Mouse (Mus musculus) lung, embryonic 16.5 days (tissue): ENCODE data around the gene Sema4f. TPM values are rescaled to one million over a fixed set of nuclear protein-coding genes. Genes with fewer than 3 reads are reported as not detected.
A peak's percentile ranks its signal among the peaks of the same experiment; 100 is the strongest.

Experiments
- ATAC-seq: fragments of 200-750 bp; cut with Nextera tagmentation; 2 replicates; pipeline ENCODE4 v1.8.0; 2017; ENCODE audit warnings: low read depth, mild to moderate bottlenecking, moderate library complexity
- H3K27ac ChIP-seq: fragments of 300-500 bp; sonication (generic); 2 replicates; pipeline ENCODE4 v1.5.1; 2014; ENCODE audit warnings: mild to moderate bottlenecking, control low read depth, low read length
- H3K27me3 ChIP-seq: fragments of 300-500 bp; sonication (generic); 2 replicates; pipeline ENCODE4 v1.6.1; 2014; ENCODE audit warnings: low read depth, low read length, mixed read lengths; ENCODE audit not compliant: control insufficient read depth, insufficient read depth
- H3K36me3 ChIP-seq: fragments of 300-500 bp; sonication (generic); 2 replicates; pipeline ENCODE4 v1.6.1; 2014; ENCODE audit warnings: low read length; ENCODE audit not compliant: control insufficient read depth, insufficient read depth
- H3K4me1 ChIP-seq: fragments of 300-500 bp; sonication (generic); replicated peaks from 2 replicates; pipeline ENCODE4 v1.6.1; 2014; ENCODE audit warnings: low read length, mixed read lengths; ENCODE audit not compliant: control insufficient read depth, insufficient read depth
- H3K4me2 ChIP-seq: fragments of 300-500 bp; sonication (generic); 2 replicates; pipeline ENCODE4 v1.6.1; 2014; ENCODE audit warnings: low read depth, low read length, control low read depth
- H3K4me3 ChIP-seq: fragments of 300-500 bp; sonication (generic); 2 replicates; pipeline ENCODE4 v1.5.1; 2014; ENCODE audit warnings: mild to moderate bottlenecking, low read length, control low read depth
- H3K9ac ChIP-seq: fragments of 300-500 bp; sonication (generic); 2 replicates; pipeline ENCODE4 v1.6.1; 2014; ENCODE audit warnings: low read length, control low read depth
- H3K9me3 ChIP-seq: fragments of 300-500 bp; sonication (generic); 2 replicates; pipeline ENCODE4 v1.6.1; 2016; ENCODE audit warnings: low read length; ENCODE audit not compliant: control insufficient read depth
- WGBS: fragments of 180-500 bp; shearing (Covaris S2); extraction: QIAGEN DNeasy Blood & Tissue Kit; methylation state at CpG from one replicate; pipeline ENCODE4 v1.1.7; 2014; 5-methylcytosine and 5-hydroxymethylcytosine counted together
- polyA plus RNA-seq: library from polyadenylated mRNA; unstranded; fragments of >200 nt; fragmentation: Nextera tagmentation; extraction: Ambion mirVana; gene quantifications from 2 replicates; pipeline ENCODE4 v1.2.1, GENCODE M21; 2015

The Sema4f gene
- polyA plus RNA-seq, 1 experiment from 2014 or later, result 14.5 TPM

- Histone ChIP-seq H3K9me3 (no peaks in the 10 kb centered on the region), H3K4me1 (no peaks in the 10 kb centered on the region), H3K36me3 (no peaks in the 10 kb centered on the region), H3K4me3 (no peak overlapping the region), H3K9ac (no peak overlapping the region), H3K27me3 (no peaks in the 10 kb centered on the region), H3K4me2 (no peak overlapping the region), H3K27ac (no peak overlapping the region)
- WGBS, result 36% methylated on average over 3 of the region's 3 CpGs
- no peak for ATAC-seq
Observed at GRCm38 (mm10) chr6:82884570-82884969, 55.0 kb downstream of the Sema4f start.

GRCm38 (mm10) chr6:82881485-82882096 is 58.0 kb downstream of the Sema4f start:
- peak; percentile 70 for ATAC-seq
- Histone ChIP-seq H3K4me1 (no peaks in the 10 kb centered on the region), H3K4me3 (no peak overlapping the region), H3K9ac (0 out of 2 replicates have a peak overlapping the region, but pooled peaks have one; percentile 42), H3K9me3 (no peaks in the 10 kb centered on the region), H3K4me2 (peak overlapping the region; percentile 41; the same call in 1 of the 2 replicates), H3K27me3 (no peaks in the 10 kb centered on the region), H3K36me3 (no peaks in the 10 kb centered on the region), H3K27ac (no peak overlapping the region)
- WGBS, result 33% methylated on average over 21 of the region's 21 CpGs

- Histone ChIP-seq H3K4me2 (no peak overlapping the region), H3K27me3 (no peaks in the 10 kb centered on the region), H3K27ac (no peak overlapping the region), H3K9me3 (no peaks in the 10 kb centered on the region), H3K4me3 (no peak overlapping the region), H3K36me3 (no peaks in the 10 kb centered on the region), H3K9ac (no peak overlapping the region), H3K4me1 (no peaks in the 10 kb centered on the region)
- 83% methylated on average over 3 of the region's 3 CpGs for whole genome bisulfite sequencing
- ATAC-seq, result no peak
Observed at GRCm38 (mm10) chr6:82880807-82881206, 58.8 kb downstream of the Sema4f start.

- H3K4me2 ChIP-seq, result no peak overlapping the region
- WGBS, result 45% methylated on average over 11 of the region's 11 CpGs
- H3K27ac ChIP-seq, result no peak overlapping the region
- ATAC-seq, result no peak
- H3K4me1 ChIP-seq, result no peaks in the 10 kb centered on the region
- H3K9ac ChIP-seq, result no peak overlapping the region
- no peaks in the 10 kb centered on the region for H3K9me3 ChIP-seq
- H3K27me3 ChIP-seq, result no peaks in the 10 kb centered on the region
- no peaks in the 10 kb centered on the region for H3K36me3 ChIP-seq
- H3K4me3 ChIP-seq, result no peak overlapping the region
Observed at GRCm38 (mm10) chr6:82879463-82880089, 60.0 kb downstream of the Sema4f start.

- 42% methylated on average over 6 of the region's 6 CpGs for WGBS
Observed at GRCm38 (mm10) chr6:82875509-82875935, 64.0 kb downstream of the Sema4f start.

GRCm38 (mm10) chr6:82872332-82872707 is 67.2 kb downstream of the Sema4f start:
- Histone ChIP-seq H3K9ac (0 out of 2 replicates have a peak overlapping the region, but pooled peaks have one; percentile 24), H3K4me1 (no peaks in the 10 kb centered on the region), H3K4me3 (no peak overlapping the region), H3K27ac (no peak overlapping the region), H3K4me2 (no peak overlapping the region), H3K36me3 (no peaks in the 10 kb centered on the region), H3K27me3 (no peaks in the 10 kb centered on the region), H3K9me3 (no peaks in the 10 kb centered on the region)
- ATAC-seq, result 0 out of 2 replicates have a peak, but pooled peaks have one; percentile 2
- WGBS, result 68% methylated on average over 6 of the region's 6 CpGs

More at GRCm38 (mm10) chr6:82875509-82875935, 64.0 kb downstream of the Sema4f start:
- H3K4me3 ChIP-seq, result no peak overlapping the region
- H3K36me3 ChIP-seq, result no peaks in the 10 kb centered on the region
- no peak overlapping the region for H3K9ac ChIP-seq
- H3K27me3 ChIP-seq, result no peaks in the 10 kb centered on the region
- H3K9me3 ChIP-seq, result no peaks in the 10 kb centered on the region
- H3K4me2 ChIP-seq, result no peak overlapping the region
- ATAC-seq, result 0 out of 2 replicates have a peak, but pooled peaks have one; percentile 20
- no peak overlapping the region for H3K27ac ChIP-seq
- no peaks in the 10 kb centered on the region for H3K4me1 ChIP-seq

- Histone ChIP-seq H3K4me2 (no peak overlapping the region), H3K27me3 (no peaks in the 10 kb centered on the region), H3K9me3 (no peaks in the 10 kb centered on the region), H3K27ac (no peak overlapping the region), H3K4me1 (no peaks in the 10 kb centered on the region), H3K4me3 (no peak overlapping the region), H3K9ac (0 out of 2 replicates have a peak overlapping the region, but pooled peaks have one; percentile 24), H3K36me3 (no peaks in the 10 kb centered on the region)
- WGBS, result 3% methylated on average over 5 of the region's 5 CpGs
- ATAC-seq, result peak; percentile 57; the same call in 1 of the 2 replicates
Observed at GRCm38 (mm10) chr6:82871632-82872331, 67.8 kb downstream of the Sema4f start.

GRCm38 (mm10) chr6:82868476-82868875 is 71.1 kb downstream of the Sema4f start:
- no peak overlapping the region for H3K27ac ChIP-seq
- ATAC-seq, result no peak
- H3K4me1 ChIP-seq, result no peaks in the 10 kb centered on the region
- H3K9ac ChIP-seq, result no peak overlapping the region
- H3K9me3 ChIP-seq, result no peaks in the 10 kb centered on the region; the same call in 1 of the 2 replicates
- H3K4me2 ChIP-seq, result no peak overlapping the region
- 64% methylated on average over 5 of the region's 5 CpGs for WGBS
- no peaks in the 10 kb centered on the region for H3K27me3 ChIP-seq
- H3K36me3 ChIP-seq, result no peaks in the 10 kb centered on the region
- no peak overlapping the region for H3K4me3 ChIP-seq

GRCm38 (mm10) chr6:82863380-82863874 is 76.1 kb downstream of the Sema4f start:
- no peaks in the 10 kb centered on the region; the same call in 1 of the 2 replicates for H3K9me3 ChIP-seq
- no peak overlapping the region for H3K27ac ChIP-seq
- H3K36me3 ChIP-seq, result no peaks in the 10 kb centered on the region
- no peak overlapping the region for H3K9ac ChIP-seq
- H3K4me2 ChIP-seq, result no peak overlapping the region
- no peak overlapping the region for H3K4me3 ChIP-seq
- WGBS, result 61% methylated on average over 8 of the region's 8 CpGs
- no peaks in the 10 kb centered on the region for H3K4me1 ChIP-seq
- peak; percentile 66 for ATAC-seq
- H3K27me3 ChIP-seq, result no peaks in the 10 kb centered on the region
